ENCODE assay signal across 9 mouse cellular contexts in genomic region chr4:136855081-136855480, GRCm38 (mm10). TPM values are rescaled to one million over a fixed set of nuclear protein-coding genes. Genes with fewer than 3 reads are reported as not detected.
A peak's percentile ranks its signal among the peaks of the same experiment; 100 is the strongest.
DNase-seq lines count a peak whose midpoint lies in the region; ATAC-seq lines count a peak whose summit lies in the region.
"Had no signal": no experiment of that assay in that cellular context is flagged by ENCODE, and none has a peak within 500 bp of the region (broad histone marks: within the 10 kb centered on the region; RNA-seq: fewer than 3 reads in every experiment).

No protein-coding gene starts in this region.

- no peak for ATAC-seq in hindbrain, embryonic 11.5 days (ENCODE audit: low FRiP score)
- no peak for ATAC-seq in hindbrain, embryonic 14.5 days (ENCODE audit: low FRiP score)
- no peak for ATAC-seq in midbrain, embryonic 13.5 days
- ATAC-seq in embryonic facial prominence, embryonic 11.5 days (replicated peaks; ENCODE audit: insufficient number of reproducible peaks, low FRiP score, low TSS enrichment, low read depth), result no peak

- no peak overlapping the region for H3K4me2 ChIP-seq in hindbrain, embryonic 11.5 days (replicated peaks; ENCODE audit: low read depth, low read length)
- H3K4me2 ChIP-seq in hindbrain, embryonic 14.5 days (replicated peaks), result no peak overlapping the region
- no peak overlapping the region for H3K4me2 ChIP-seq in midbrain, embryonic 13.5 days (replicated peaks)
- no peak overlapping the region for H3K4me2 ChIP-seq in embryonic facial prominence, embryonic 11.5 days (ENCODE audit: low read depth, low read length)
- H3K4me2 ChIP-seq: embryonic facial prominence, embryonic 15.5 days; kidney, embryonic 15.5 days had no signal

- peak; percentile 64 for DNase-seq in hindbrain, embryonic 11.5 days (ENCODE audit: low spot score)
- no peak for DNase-seq in hindbrain, embryonic 14.5 days (ENCODE audit: low spot score)
- DNase-seq in midbrain, embryonic 10.5 days (ENCODE audit: low spot score), result peak; percentile 64
- peak; percentile 22 for DNase-seq in NIH3T3 (ENCODE audit: low read depth)
- peak; percentile 34 for DNase-seq in embryonic facial prominence, embryonic 11.5 days (ENCODE audit: low spot score)
- DNase-seq in spleen, postnatal 14 days (ENCODE audit: low spot score in 2 of 2), result no peak

- H3K9me3 ChIP-seq in hindbrain, embryonic 11.5 days (ENCODE audit: control insufficient read depth, low read length), result no peaks in the 10 kb centered on the region
- H3K9me3 ChIP-seq in hindbrain, embryonic 14.5 days (ENCODE audit: control insufficient read depth, low read length), result no peaks in the 10 kb centered on the region
- no peaks in the 10 kb centered on the region for H3K9me3 ChIP-seq in midbrain, embryonic 10.5 days (replicated peaks)
- no peaks in the 10 kb centered on the region for H3K9me3 ChIP-seq in midbrain, embryonic 13.5 days
- H3K9me3 ChIP-seq in embryonic facial prominence, embryonic 11.5 days (replicated peaks; ENCODE audit: control insufficient read depth, low read length), result no peaks in the 10 kb centered on the region
- H3K9me3 ChIP-seq: embryonic facial prominence, embryonic 15.5 days; kidney, embryonic 15.5 days had no signal

- WGBS in hindbrain, embryonic 11.5 days, result 34% methylated on average over 6 of the region's 6 CpGs
- 27% methylated on average over 6 of the region's 6 CpGs for WGBS in hindbrain, embryonic 14.5 days
- 34% methylated on average over 6 of the region's 6 CpGs for WGBS in midbrain, embryonic 10.5 days
- 24% methylated on average over 6 of the region's 6 CpGs for WGBS in midbrain, embryonic 13.5 days
- WGBS in embryonic facial prominence, embryonic 11.5 days, result 26% methylated on average over 6 of the region's 6 CpGs

- no peak overlapping the region for H3K4me3 ChIP-seq in hindbrain, embryonic 11.5 days (ENCODE audit: low read depth, low read length)
- H3K4me3 ChIP-seq in hindbrain, embryonic 14.5 days (replicated peaks; ENCODE audit: low read length), result no peak overlapping the region
- no peak overlapping the region for H3K4me3 ChIP-seq in midbrain, embryonic 10.5 days
- no peak overlapping the region for H3K4me3 ChIP-seq in midbrain, embryonic 13.5 days (replicated peaks)
- no peak overlapping the region for H3K4me3 ChIP-seq in embryonic facial prominence, embryonic 11.5 days (ENCODE audit: low read depth, low read length)
- H3K4me3 ChIP-seq: embryonic facial prominence, embryonic 15.5 days; kidney, embryonic 15.5 days had no signal

- no peaks in the 10 kb centered on the region for H3K4me1 ChIP-seq in hindbrain, embryonic 11.5 days (replicated peaks; ENCODE audit: control insufficient read depth, insufficient read depth, low read length)
- no peaks in the 10 kb centered on the region for H3K4me1 ChIP-seq in hindbrain, embryonic 14.5 days (replicated peaks; ENCODE audit: control insufficient read depth, insufficient read depth, low read length)
- H3K4me1 ChIP-seq in midbrain, embryonic 10.5 days, result peaks cover 53% of the 10 kb centered on the region
- H3K4me1 ChIP-seq in midbrain, embryonic 13.5 days (replicated peaks), result 0 out of 2 replicates have a peak, but pooled peaks cover 4% of the 10 kb centered on the region
- H3K4me1 ChIP-seq in embryonic facial prominence, embryonic 11.5 days (ENCODE audit: control insufficient read depth, insufficient read depth, low read length), result no peaks in the 10 kb centered on the region
- H3K4me1 ChIP-seq: embryonic facial prominence, embryonic 15.5 days had no signal

- H3K36me3 ChIP-seq in hindbrain, embryonic 11.5 days (ENCODE audit: control insufficient read depth, insufficient read depth, low read length), result no peaks in the 10 kb centered on the region
- H3K36me3 ChIP-seq in hindbrain, embryonic 14.5 days (replicated peaks; ENCODE audit: control insufficient read depth, insufficient read depth), result no peaks in the 10 kb centered on the region
- no peaks in the 10 kb centered on the region for H3K36me3 ChIP-seq in midbrain, embryonic 10.5 days
- H3K36me3 ChIP-seq in midbrain, embryonic 13.5 days, result no peaks in the 10 kb centered on the region
- no peaks in the 10 kb centered on the region for H3K36me3 ChIP-seq in embryonic facial prominence, embryonic 11.5 days (replicated peaks; ENCODE audit: control insufficient read depth, insufficient read depth, low read depth, low read length)
- H3K36me3 ChIP-seq: embryonic facial prominence, embryonic 15.5 days; kidney, embryonic 15.5 days had no signal

- no peak overlapping the region for H3K27ac ChIP-seq in hindbrain, embryonic 11.5 days (ENCODE audit: low read depth, low read length)
- H3K27ac ChIP-seq in hindbrain, embryonic 14.5 days, result no peak overlapping the region
- peak overlapping the region; percentile 93 for H3K27ac ChIP-seq in midbrain, embryonic 10.5 days (replicated peaks)
- no peak overlapping the region for H3K27ac ChIP-seq in midbrain, embryonic 13.5 days
- no peak overlapping the region for H3K27ac ChIP-seq in embryonic facial prominence, embryonic 11.5 days (replicated peaks; ENCODE audit: low read depth, low read length)
- H3K27ac ChIP-seq: embryonic facial prominence, embryonic 15.5 days; kidney, embryonic 15.5 days had no signal

- H3K9ac ChIP-seq in hindbrain, embryonic 11.5 days (ENCODE audit: low read depth, low read length), result no peak overlapping the region
- H3K9ac ChIP-seq in hindbrain, embryonic 14.5 days, result no peak overlapping the region
- no peak overlapping the region for H3K9ac ChIP-seq in midbrain, embryonic 13.5 days (replicated peaks)
- H3K9ac ChIP-seq in embryonic facial prominence, embryonic 11.5 days (replicated peaks; ENCODE audit: low read length), result no peak overlapping the region
- H3K9ac ChIP-seq: embryonic facial prominence, embryonic 15.5 days; kidney, embryonic 15.5 days had no signal

- H3K27me3 ChIP-seq in hindbrain, embryonic 11.5 days (ENCODE audit: control insufficient read depth, insufficient read depth, low read length), result no peaks in the 10 kb centered on the region
- H3K27me3 ChIP-seq in hindbrain, embryonic 14.5 days (ENCODE audit: control insufficient read depth, insufficient read depth, low read length), result no peaks in the 10 kb centered on the region
- H3K27me3 ChIP-seq in midbrain, embryonic 10.5 days (ENCODE audit: low read depth, poor library complexity, severe bottlenecking), result no peaks in the 10 kb centered on the region
- H3K27me3 ChIP-seq in midbrain, embryonic 13.5 days, result no peaks in the 10 kb centered on the region
- H3K27me3 ChIP-seq in embryonic facial prominence, embryonic 11.5 days (ENCODE audit: control insufficient read depth, insufficient read depth, low read length), result no peaks in the 10 kb centered on the region
- H3K27me3 ChIP-seq: kidney, embryonic 15.5 days had no signal

RNA-seq across cellular contexts. Expression of gene Ephb2, which starts 19.3 kb away (rescaled TPM):
- polyA plus RNA-seq in hindbrain, embryonic 11.5 days (2014; fragmentation: Nextera tagmentation; extraction: Ambion mirVana), result 18.5 and 20.1 TPM in 2 replicates
- 26.6 and 28.1 TPM in 2 replicates for polyA plus RNA-seq in hindbrain, embryonic 14.5 days (2014; fragmentation: Nextera tagmentation; extraction: Ambion mirVana)
- 15.6 and 20.9 TPM in 2 replicates for polyA plus RNA-seq in midbrain, embryonic 10.5 days (2016; fragmentation: Nextera tagmentation; extraction: Ambion mirVana)
- polyA plus RNA-seq in midbrain, embryonic 13.5 days (2015; fragmentation: Nextera tagmentation; extraction: Ambion mirVana), result 20.3 and 25.0 TPM in 2 replicates
- polyA plus RNA-seq in embryonic facial prominence, embryonic 11.5 days (2014; fragmentation: Nextera tagmentation; extraction: Ambion mirVana), result 11.0 and 11.7 TPM in 2 replicates

RNA-seq across cellular contexts. Expression of gene C1qb, which starts 30.9 kb away (rescaled TPM):
- polyA plus RNA-seq in hindbrain, embryonic 11.5 days (2014; fragmentation: Nextera tagmentation; extraction: Ambion mirVana), result 34.4 and 40.3 TPM in 2 replicates
- 48.6 and 52.3 TPM in 2 replicates for polyA plus RNA-seq in hindbrain, embryonic 14.5 days (2014; fragmentation: Nextera tagmentation; extraction: Ambion mirVana)
- polyA plus RNA-seq in midbrain, embryonic 10.5 days (2016; fragmentation: Nextera tagmentation; extraction: Ambion mirVana), result 20.6 and 32.4 TPM in 2 replicates
- polyA plus RNA-seq in midbrain, embryonic 13.5 days (2015; fragmentation: Nextera tagmentation; extraction: Ambion mirVana), result 25.0 and 30.4 TPM in 2 replicates
- polyA plus RNA-seq in embryonic facial prominence, embryonic 11.5 days (2014; fragmentation: Nextera tagmentation; extraction: Ambion mirVana), result 28.9 and 31.9 TPM in 2 replicates

RNA-seq across cellular contexts. Expression of gene C1qc, which starts 37.8 kb away (rescaled TPM):
- polyA plus RNA-seq in hindbrain, embryonic 11.5 days (2014; fragmentation: Nextera tagmentation; extraction: Ambion mirVana), result 17.7 and 19.2 TPM in 2 replicates
- polyA plus RNA-seq in hindbrain, embryonic 14.5 days (2014; fragmentation: Nextera tagmentation; extraction: Ambion mirVana), result 29.5 and 30.5 TPM in 2 replicates
- polyA plus RNA-seq in midbrain, embryonic 10.5 days (2016; fragmentation: Nextera tagmentation; extraction: Ambion mirVana), result 7.1 and 12.9 TPM in 2 replicates
- 13.6 and 16.2 TPM in 2 replicates for polyA plus RNA-seq in midbrain, embryonic 13.5 days (2015; fragmentation: Nextera tagmentation; extraction: Ambion mirVana)
- polyA plus RNA-seq in embryonic facial prominence, embryonic 11.5 days (2014; fragmentation: Nextera tagmentation; extraction: Ambion mirVana), result 14.5 and 16.7 TPM in 2 replicates

RNA-seq across cellular contexts. Expression of gene C1qa, which starts 43.5 kb away (rescaled TPM):
- 14.3 and 15.2 TPM in 2 replicates for polyA plus RNA-seq in hindbrain, embryonic 11.5 days (2014; fragmentation: Nextera tagmentation; extraction: Ambion mirVana)
- 29.9 and 33.4 TPM in 2 replicates for polyA plus RNA-seq in hindbrain, embryonic 14.5 days (2014; fragmentation: Nextera tagmentation; extraction: Ambion mirVana)
- polyA plus RNA-seq in midbrain, embryonic 10.5 days (2016; fragmentation: Nextera tagmentation; extraction: Ambion mirVana), result 4.9 and 9.1 TPM in 2 replicates
- polyA plus RNA-seq in midbrain, embryonic 13.5 days (2015; fragmentation: Nextera tagmentation; extraction: Ambion mirVana), result 14.4 and 16.5 TPM in 2 replicates
- polyA plus RNA-seq in embryonic facial prominence, embryonic 11.5 days (2014; fragmentation: Nextera tagmentation; extraction: Ambion mirVana), result 15.2 and 16.2 TPM in 2 replicates

Comparison
In these comparisons a context has a peak if more than half of its experiments do, and no peak if none do; other contexts are left out.
1. DNase-seq: peak in hindbrain, embryonic 11.5 days (single experiment), midbrain, embryonic 10.5 days (single experiment), NIH3T3 (single experiment) and embryonic facial prominence, embryonic 11.5 days (single experiment); none in hindbrain, embryonic 14.5 days (single experiment) and spleen, postnatal 14 days (0 of 2).